Mouse (Mus musculus) myocyte (in vitro differentiated cells): Measurements from ENCODE around the gene Jchain.

Experiments used
- CEBPB ChIP-seq: IDR thresholded peaks from 2 replicates; pipeline ENCODE4 v1.6.1; 2011; ENCODE audit warnings: mild to moderate bottlenecking, moderate library complexity; ENCODE audit not compliant: poor library complexity, insufficient read depth, severe bottlenecking
- E2F4 ChIP-seq: IDR thresholded peaks from one replicate; pipeline ENCODE4 v1.6.1; 2011; ENCODE audit warnings: mild to moderate bottlenecking, control low read depth, moderate library complexity; ENCODE audit not compliant: insufficient read depth
- MAX ChIP-seq: IDR thresholded peaks from one replicate; pipeline ENCODE4 v1.6.1; 2011; ENCODE audit warnings: low read depth, mild to moderate bottlenecking, control low read depth
- MYOG ChIP-seq, 3 experiments: IDR thresholded peaks; one replicate each; pipeline ENCODE4 v1.6.1; 2011; ENCODE audit warnings: control low read depth in 2 of 3, low read depth in 2 of 3, mild to moderate bottlenecking in 2 of 3; ENCODE audit not compliant: insufficient read length in 2 of 3, control insufficient read depth in 1 of 3, insufficient read depth in 1 of 3
- POLR2A ChIP-seq: IDR thresholded peaks from one replicate; pipeline ENCODE4 v1.6.1; 2011; ENCODE audit warnings: low read depth, mild to moderate bottlenecking, control low read depth, moderate library complexity; ENCODE audit not compliant: insufficient read length
- POLR2AphosphoS2 ChIP-seq: IDR thresholded peaks from one replicate; pipeline ENCODE4 v1.6.1; 2011; ENCODE audit warnings: low read depth, control low read depth; ENCODE audit not compliant: insufficient read length
- SRF ChIP-seq: IDR thresholded peaks from one replicate; pipeline ENCODE4 v1.6.1; 2011; ENCODE audit warnings: low read depth; ENCODE audit not compliant: control insufficient read depth, insufficient read length
- TCF12 ChIP-seq: IDR thresholded peaks from one replicate; pipeline ENCODE4 v1.6.1; 2011; ENCODE audit warnings: mild to moderate bottlenecking, control low read depth; ENCODE audit not compliant: poor library complexity, insufficient read depth, severe bottlenecking
- TCF3 ChIP-seq: IDR thresholded peaks from one replicate; pipeline ENCODE4 v1.6.1; 2011; ENCODE audit warnings: low read depth, control low read depth; ENCODE audit not compliant: insufficient read length
- USF1 ChIP-seq: IDR thresholded peaks from one replicate; pipeline ENCODE4 v1.6.1; 2011; ENCODE audit warnings: low read depth, mild to moderate bottlenecking, control low read depth, moderate library complexity

- TF ChIP-seq USF1 (no peak), E2F4 (no peak), POLR2A (no peak), TCF12 (no peak), POLR2AphosphoS2 (no peak), CEBPB (no peak), MYOG (IDR thresholded peaks at IDR 0.05; ENCODE audit: control insufficient read depth in 1 of 3, insufficient read depth in 1 of 3, insufficient read length in 2 of 3, low read depth in 2 of 3) (no peak), SRF (no peak), MAX (no peak), TCF3 (no peak)
Measured at GRCm38 (mm10) chr5:88508990-88509389, 18.7 kb downstream of the Jchain start.
